Mouse (Mus musculus) small intestine, adult 2 months (tissue): ENCODE results near the gene Slc9a5.

Experiments used
- CTCF ChIP-seq: fragments of 200-500 bp; IDR thresholded peaks from 2 replicates; pipeline ENCODE4 v1.5.1; 2012; ENCODE audit warnings: low read depth, mild to moderate bottlenecking, control low read depth, inconsistent platforms, low read length, moderate library complexity, mixed read lengths; ENCODE audit not compliant: insufficient replicate concordance, insufficient read length; ENCODE audit errors: extremely low read depth
- POLR2A ChIP-seq: fragments of 200-500 bp; IDR thresholded peaks from 2 replicates; pipeline ENCODE4 v1.6.1; 2012; ENCODE audit warnings: low read depth, mild to moderate bottlenecking, control low read depth, inconsistent platforms, low read length, moderate library complexity

GRCm38 (mm10) chr8:105403467-105403866 lies 54.8 kb downstream of the Slc9a5 start:
- TF ChIP-seq CTCF = no peak
- TF ChIP-seq POLR2A = no peak
